Mouse (Mus musculus) kidney, adult 9 months (tissue): ENCODE measurements at regions not wholly inside any gene's neighbourhood (a gene's known extent, or its start where the extent isn't known, plus 50 kb on each side); places are given as distances from the start of the nearest gene placed in this dataset.

ENCODE experiments used
- DNase-seq: peaks from one replicate; pipeline ENCODE4 v3.0.0; 2022

GRCm38 (mm10) chr19:37754024-37754423 is 56.4 kb downstream of the Cyp26a1 start:
- no peak for DNase-seq

- DNase-seq: no peak
Observed at GRCm38 (mm10) chr19:37755372-37755771, 57.8 kb downstream of the Cyp26a1 start.

GRCm38 (mm10) chr19:37769376-37769775 is 71.8 kb downstream of the Cyp26a1 start:
- no peak for DNase-seq

GRCm38 (mm10) chr19:37771956-37772355 is 74.4 kb downstream of the Cyp26a1 start:
- no peak for DNase-seq

- no peak for DNase-seq
Observed at GRCm38 (mm10) chr19:37774551-37774950, 77.0 kb downstream of the Cyp26a1 start.

- no peak for DNase-seq
Observed at GRCm38 (mm10) chr19:37774966-37775365, 77.4 kb downstream of the Cyp26a1 start.

GRCm38 (mm10) chr19:37777961-37778360 is 80.4 kb downstream of the Cyp26a1 start:
- no peak for DNase-seq

GRCm38 (mm10) chr19:37778568-37778967 is 81.0 kb downstream of the Cyp26a1 start:
- no peak for DNase-seq

- no peak for DNase-seq
Observed at GRCm38 (mm10) chr19:37788540-37788939, 90.9 kb downstream of the Cyp26a1 start.

GRCm38 (mm10) chr19:37789576-37790180 is 92.1 kb downstream of the Cyp26a1 start:
- no peak for DNase-seq

GRCm38 (mm10) chr19:37790281-37791073 is 92.9 kb downstream of the Cyp26a1 start:
- DNase-seq: no peak

GRCm38 (mm10) chr19:37793176-37793575 is 95.6 kb downstream of the Cyp26a1 start:
- no peak for DNase-seq

- peak; percentile 72 for DNase-seq
Observed at GRCm38 (mm10) chr19:37795552-37796343, 98.2 kb downstream of the Cyp26a1 start.

GRCm38 (mm10) chr19:37800161-37800660 is 102.6 kb downstream of the Cyp26a1 start:
- no peak for DNase-seq

GRCm38 (mm10) chr19:37809666-37810065 is 112.1 kb downstream of the Cyp26a1 start:
- DNase-seq: no peak

- DNase-seq: peak; percentile 77
Observed at GRCm38 (mm10) chr19:37814089-37815073, 116.8 kb downstream of the Cyp26a1 start.

GRCm38 (mm10) chr19:37815627-37816026 is 118.0 kb downstream of the Cyp26a1 start:
- no peak for DNase-seq

GRCm38 (mm10) chr19:37821243-37821642 is 123.6 kb downstream of the Cyp26a1 start:
- no peak for DNase-seq

- no peak for DNase-seq
Observed at GRCm38 (mm10) chr19:37821671-37822190, 124.1 kb downstream of the Cyp26a1 start.

GRCm38 (mm10) chr19:37824155-37824554 is 126.6 kb downstream of the Cyp26a1 start:
- no peak for DNase-seq

GRCm38 (mm10) chr19:37831406-37831805 is 133.8 kb downstream of the Cyp26a1 start:
- DNase-seq: no peak

GRCm38 (mm10) chr19:37836900-37837299 is 139.3 kb downstream of the Cyp26a1 start:
- no peak for DNase-seq
